Mouse (Mus musculus): ENCODE measurements at regions not wholly inside any gene's neighbourhood (a gene's known extent, or its start where the extent isn't known, plus 50 kb on each side); places are given as distances from the start of the nearest gene placed in this dataset.

DNA sequence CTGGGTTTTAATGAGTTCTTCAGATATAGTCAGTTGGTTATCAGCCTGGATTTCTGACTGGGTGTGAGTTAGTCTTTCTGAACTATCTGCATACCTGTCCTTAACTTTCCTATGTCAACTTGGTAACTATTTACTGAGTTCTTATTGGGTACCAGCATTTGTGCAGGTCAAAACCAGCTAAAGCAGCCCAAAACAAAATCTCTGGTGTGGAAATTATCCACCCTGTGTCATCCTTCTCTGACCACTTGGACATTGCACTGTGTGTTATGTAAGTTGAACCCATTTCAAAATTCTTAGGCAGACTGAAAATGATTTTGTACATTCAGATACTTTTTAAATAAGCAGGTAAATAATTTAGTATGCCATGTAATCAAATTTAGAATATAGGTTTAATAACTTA is 232.7 kb downstream of the Lmo4 start:
- TF ChIP-seq CTCF (conservative IDR thresholded peaks at IDR 0.05; ENCODE audit: insufficient read depth, insufficient read length, low read depth, low read length) (no peak), POLR2A (IDR thresholded peaks at IDR 0.05; ENCODE audit: low read depth, low read length) (no peak)

Measured in kidney, adult 2 months (tissue).